Mouse (Mus musculus) forebrain, embryonic 13.5 days (tissue): ENCODE measurements at regions not wholly inside any gene's neighbourhood (a gene's known extent, or its start where the extent isn't known, plus 50 kb on each side); places are given as distances from the start of the nearest gene placed in this dataset.

Source experiments
- ATAC-seq: fragments of 200-750 bp; cut with Nextera tagmentation; 2 replicates; pipeline ENCODE4 v1.8.0; 2017
- H3K27ac ChIP-seq: fragments of 300-500 bp; sonication (generic); 2 replicates; pipeline ENCODE4 v1.5.1; 2015; ENCODE audit warnings: inconsistent platforms, mild to moderate bottlenecking, moderate library complexity
- H3K27me3 ChIP-seq: fragments of 300-500 bp; sonication (generic); 2 replicates; pipeline ENCODE4 v1.6.1; 2015; ENCODE audit warnings: mild to moderate bottlenecking, inconsistent platforms
- H3K36me3 ChIP-seq: fragments of 300-500 bp; sonication (generic); 2 replicates; pipeline ENCODE4 v1.6.1; 2015; ENCODE audit warnings: mild to moderate bottlenecking, inconsistent platforms; ENCODE audit not compliant: poor library complexity, severe bottlenecking
- H3K4me1 ChIP-seq: fragments of 300-500 bp; sonication (generic); 2 replicates; pipeline ENCODE4 v1.6.1; 2015; ENCODE audit warnings: inconsistent platforms
- H3K4me2 ChIP-seq: fragments of 300-500 bp; sonication (generic); 2 replicates; pipeline ENCODE4 v1.6.1; 2015; ENCODE audit warnings: inconsistent platforms, mild to moderate bottlenecking, moderate library complexity
- H3K4me3 ChIP-seq: fragments of 300-500 bp; sonication (generic); 2 replicates; pipeline ENCODE4 v1.5.1; 2015; ENCODE audit warnings: mild to moderate bottlenecking, inconsistent platforms
- H3K9ac ChIP-seq: fragments of 300-500 bp; sonication (generic); 2 replicates; pipeline ENCODE4 v1.6.1; 2015; ENCODE audit warnings: mild to moderate bottlenecking, inconsistent platforms
- H3K9me3 ChIP-seq: fragments of 300-500 bp; sonication (generic); replicated peaks from 2 replicates; pipeline ENCODE4 v1.6.1; 2016; ENCODE audit warnings: inconsistent platforms
- WGBS: fragments of 180-500 bp; shearing (Covaris S2); methylation state at CpG from one replicate; pipeline ENCODE4 v1.1.7; 2015; 5-methylcytosine and 5-hydroxymethylcytosine counted together

GRCm38 (mm10) chr1:69440564-69441334, 246.3 kb downstream of the Ikzf2 start:
- Histone ChIP-seq H3K4me2 (no peak overlapping the region), H3K9ac (no peak overlapping the region), H3K36me3 (no peaks in the 10 kb centered on the region), H3K9me3 (no peaks in the 10 kb centered on the region), H3K4me1 (no peaks in the 10 kb centered on the region), H3K27me3 (no peaks in the 10 kb centered on the region), H3K4me3 (no peak overlapping the region), H3K27ac (no peak overlapping the region)
- ATAC-seq = no peak
- 93% methylated on average over 14 of the region's 14 CpGs for WGBS

- Histone ChIP-seq H3K27me3 (no peaks in the 10 kb centered on the region), H3K4me3 (no peak overlapping the region), H3K9me3 (no peaks in the 10 kb centered on the region), H3K36me3 (no peaks in the 10 kb centered on the region), H3K9ac (no peak overlapping the region), H3K4me1 (no peaks in the 10 kb centered on the region), H3K27ac (no peak overlapping the region), H3K4me2 (no peak overlapping the region)
- WGBS = 92% methylated on average over 8 of the region's 8 CpGs
- ATAC-seq = no peak
Measured at GRCm38 (mm10) chr1:69437042-69437441, 250.0 kb downstream of the Ikzf2 start.

- Histone ChIP-seq H3K4me1 (0 out of 2 replicates have a peak, but pooled peaks cover 3% of the 10 kb centered on the region), H3K9me3 (no peaks in the 10 kb centered on the region), H3K4me3 (no peak overlapping the region), H3K27ac (no peak overlapping the region), H3K4me2 (no peak overlapping the region), H3K36me3 (no peaks in the 10 kb centered on the region), H3K9ac (no peak overlapping the region), H3K27me3 (no peaks in the 10 kb centered on the region)
- ATAC-seq = no peak
- WGBS = 25% methylated on average over 8 of the region's 8 CpGs
Measured at GRCm38 (mm10) chr1:69433655-69434357, 253.2 kb downstream of the Ikzf2 start.

GRCm38 (mm10) chr1:69430683-69431407, 256.2 kb downstream of the Ikzf2 start:
- no peak overlapping the region for H3K4me3 ChIP-seq
- H3K9me3 ChIP-seq = no peaks in the 10 kb centered on the region
- H3K27me3 ChIP-seq = no peaks in the 10 kb centered on the region
- no peaks in the 10 kb centered on the region for H3K36me3 ChIP-seq
- H3K9ac ChIP-seq = no peak overlapping the region
- H3K27ac ChIP-seq = no peak overlapping the region
- no peak overlapping the region for H3K4me2 ChIP-seq
- 0 out of 2 replicates have a peak, but pooled peaks cover 3% of the 10 kb centered on the region for H3K4me1 ChIP-seq
- WGBS = 42% methylated on average over 8 of the region's 8 CpGs
- no peak for ATAC-seq

GRCm38 (mm10) chr1:69429632-69430031, 257.4 kb downstream of the Ikzf2 start:
- WGBS = 36% methylated on average over 5 of the region's 5 CpGs
- Histone ChIP-seq H3K9me3 (no peaks in the 10 kb centered on the region), H3K27me3 (no peaks in the 10 kb centered on the region), H3K9ac (no peak overlapping the region), H3K36me3 (no peaks in the 10 kb centered on the region), H3K4me1 (0 out of 2 replicates have a peak, but pooled peaks cover 3% of the 10 kb centered on the region), H3K27ac (no peak overlapping the region), H3K4me2 (no peak overlapping the region), H3K4me3 (no peak overlapping the region)
- ATAC-seq = peak; percentile 50; the same call in 1 of the 2 replicates

GRCm38 (mm10) chr1:69397676-69398075, 289.4 kb downstream of the Ikzf2 start:
- Histone ChIP-seq H3K27me3 (no peaks in the 10 kb centered on the region), H3K4me3 (no peak overlapping the region), H3K27ac (no peak overlapping the region), H3K9ac (no peak overlapping the region), H3K4me2 (no peak overlapping the region), H3K9me3 (peaks cover 14% of the 10 kb centered on the region), H3K36me3 (no peaks in the 10 kb centered on the region), H3K4me1 (no peaks in the 10 kb centered on the region)
- ATAC-seq = no peak
- WGBS = 88% methylated on average over 2 of the region's 2 CpGs

- no peaks in the 10 kb centered on the region for H3K27me3 ChIP-seq
- no peak for ATAC-seq
- H3K9ac ChIP-seq = no peak overlapping the region
- H3K27ac ChIP-seq = no peak overlapping the region
- no peaks in the 10 kb centered on the region for H3K4me1 ChIP-seq
- peaks cover 8% of the 10 kb centered on the region for H3K9me3 ChIP-seq
- H3K36me3 ChIP-seq = no peaks in the 10 kb centered on the region
- H3K4me2 ChIP-seq = no peak overlapping the region
- WGBS = 86% methylated on average over 1 of the region's 1 CpGs
- H3K4me3 ChIP-seq = no peak overlapping the region
Measured at GRCm38 (mm10) chr1:69382374-69382773, 274.5 kb upstream of the Erbb4 start.

- H3K4me1 ChIP-seq = no peaks in the 10 kb centered on the region
- H3K36me3 ChIP-seq = no peaks in the 10 kb centered on the region
- no peaks in the 10 kb centered on the region for H3K27me3 ChIP-seq
- H3K4me2 ChIP-seq = no peak overlapping the region
- H3K4me3 ChIP-seq = no peak overlapping the region
- no peak overlapping the region for H3K9ac ChIP-seq
- 94% methylated on average over 7 of the region's 7 CpGs for WGBS
- no peak for ATAC-seq
- H3K27ac ChIP-seq = no peak overlapping the region
- peaks cover 15% of the 10 kb centered on the region for H3K9me3 ChIP-seq
Measured at GRCm38 (mm10) chr1:69379741-69380140, 271.9 kb upstream of the Erbb4 start.

GRCm38 (mm10) chr1:69376923-69377706, 269.3 kb upstream of the Erbb4 start:
- Histone ChIP-seq H3K4me2 (no peak overlapping the region), H3K4me3 (no peak overlapping the region), H3K4me1 (no peaks in the 10 kb centered on the region), H3K9me3 (peaks cover 15% of the 10 kb centered on the region), H3K9ac (no peak overlapping the region), H3K27ac (no peak overlapping the region), H3K36me3 (no peaks in the 10 kb centered on the region), H3K27me3 (no peaks in the 10 kb centered on the region)
- ATAC-seq = no peak
- 95% methylated on average over 46 of the region's 46 CpGs for WGBS

GRCm38 (mm10) chr1:69375246-69375645, 267.4 kb upstream of the Erbb4 start:
- WGBS = 49% methylated on average over 1 of the region's 1 CpGs
- no peaks in the 10 kb centered on the region for H3K27me3 ChIP-seq
- no peak overlapping the region for H3K4me3 ChIP-seq
- H3K9me3 ChIP-seq = peaks cover 15% of the 10 kb centered on the region
- H3K9ac ChIP-seq = no peak overlapping the region
- ATAC-seq = no peak
- H3K36me3 ChIP-seq = no peaks in the 10 kb centered on the region
- no peaks in the 10 kb centered on the region for H3K4me1 ChIP-seq
- no peak overlapping the region for H3K27ac ChIP-seq
- H3K4me2 ChIP-seq = no peak overlapping the region

GRCm38 (mm10) chr1:69370078-69370477, 262.2 kb upstream of the Erbb4 start:
- Histone ChIP-seq H3K4me1 (no peaks in the 10 kb centered on the region), H3K27ac (no peak overlapping the region), H3K27me3 (no peaks in the 10 kb centered on the region), H3K9ac (no peak overlapping the region), H3K36me3 (no peaks in the 10 kb centered on the region), H3K9me3 (no peaks in the 10 kb centered on the region), H3K4me2 (no peak overlapping the region), H3K4me3 (no peak overlapping the region)
- WGBS = 93% methylated on average over 2 of the region's 2 CpGs
- ATAC-seq = no peak
